Mouse (Mus musculus) regulatory T cell (primary cell): Measurements from ENCODE around the gene Rab3gap2.

ENCODE experiments used
- in situ Hi-C: fragments of 300-600 bp; cut with MboI, MseI; formaldehyde crosslinking; loops from one replicate; pipeline ENCODE4 v1.15.1; 2025; ENCODE audit warnings: high pct_unique_total_duplicates

Rab3gap2 gene

DNA sequence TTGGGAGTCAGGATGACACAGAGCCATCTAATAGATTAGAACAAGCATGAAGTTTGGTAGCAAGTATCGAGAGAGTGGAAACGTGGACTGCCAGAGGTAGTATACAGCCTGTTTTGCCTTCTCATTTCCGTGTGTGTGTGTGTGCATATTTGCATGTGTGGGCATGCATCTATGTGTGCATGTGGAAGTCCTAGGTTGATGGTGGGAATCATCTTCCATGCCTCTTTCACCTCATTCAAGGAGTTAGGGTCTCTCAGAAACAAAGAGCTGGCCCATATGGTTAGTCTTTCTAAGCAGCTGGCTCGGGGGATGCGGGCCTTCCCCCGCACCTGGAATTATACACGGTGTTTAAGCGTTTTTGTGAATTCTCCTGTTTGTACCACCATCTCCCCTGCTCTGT is 125.9 kb downstream of the Rab3gap2 start:
- in situ Hi-C loops = loop anchor here (10.0 kb wide), 1 partner anchor 125 kb away; the partner anchor contains the start of gene Rab3gap2

- in situ Hi-C loops = no loop called here
Observed at GRCm38 (mm10) chr1:185331364-185331763, 127.4 kb downstream of the Rab3gap2 start.

DNA sequence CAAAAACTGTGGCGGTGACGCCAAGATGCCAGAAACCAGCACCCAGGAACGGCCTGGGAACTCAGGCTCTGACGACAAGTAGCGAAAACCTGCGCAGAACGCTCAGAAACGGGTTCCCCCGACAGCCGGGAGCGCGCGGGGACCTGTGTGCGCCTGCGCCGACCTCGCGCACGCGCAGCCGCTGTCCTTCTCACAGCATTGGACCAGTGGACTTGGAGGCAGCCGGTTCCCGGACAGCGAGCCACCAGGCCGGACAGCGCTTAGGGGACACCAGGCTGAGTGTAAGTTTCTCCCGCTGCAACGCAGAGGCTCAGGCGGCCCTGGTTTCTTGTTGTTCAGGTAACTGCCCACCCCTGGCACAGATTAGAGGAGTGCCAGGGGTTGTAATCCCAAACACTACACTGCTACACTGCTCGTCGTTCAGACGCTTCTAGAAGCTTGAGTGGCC is 128.1 kb downstream of the Rab3gap2 start, which contains the start of gene Bpnt1:
TSS of gene Bpnt1 (plus strand) at position 167 of the 448 bp plus-strand sequence.
- in situ Hi-C loops = no loop called here

DNA sequence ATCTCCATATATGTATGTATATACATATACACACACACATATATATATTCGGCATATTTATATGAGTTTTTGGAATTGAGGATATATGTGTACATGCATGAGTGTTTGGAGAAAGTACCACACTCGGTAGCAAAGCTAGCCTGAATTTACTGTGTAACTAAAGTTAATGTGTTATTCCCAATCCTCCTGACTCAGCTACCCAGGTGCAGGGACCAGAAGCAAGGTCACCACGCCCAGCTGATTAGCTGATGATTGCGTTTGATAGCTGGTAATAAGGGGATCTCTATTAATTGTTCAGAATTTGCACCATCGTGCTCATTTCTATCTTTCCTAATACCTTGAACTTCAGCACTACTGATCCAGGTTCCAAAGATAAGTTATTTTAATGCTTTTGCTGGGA is 129.7 kb downstream of the Rab3gap2 start:
- in situ Hi-C loops = no loop called here

DNA sequence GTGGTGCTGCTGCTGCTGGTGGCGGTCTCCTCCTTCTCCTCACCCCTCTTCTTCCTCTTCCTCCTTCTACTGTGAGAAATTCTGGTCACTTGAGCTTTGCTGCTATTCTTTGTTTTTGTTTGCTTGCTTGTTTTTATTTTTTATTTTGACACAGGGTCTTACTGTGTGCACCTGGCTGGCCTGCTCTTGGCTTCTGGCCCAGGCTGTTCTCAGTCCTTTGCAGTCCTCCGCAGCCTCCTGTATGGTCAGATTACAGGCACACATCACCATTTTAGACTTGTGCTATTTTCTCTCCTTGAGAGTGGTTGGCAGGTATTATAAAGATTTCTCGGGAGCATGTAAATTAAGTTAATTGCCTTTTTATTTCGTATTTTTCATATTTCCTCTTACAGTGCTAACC is 130.2 kb downstream of the Rab3gap2 start:
- in situ Hi-C loops = no loop called here

DNA sequence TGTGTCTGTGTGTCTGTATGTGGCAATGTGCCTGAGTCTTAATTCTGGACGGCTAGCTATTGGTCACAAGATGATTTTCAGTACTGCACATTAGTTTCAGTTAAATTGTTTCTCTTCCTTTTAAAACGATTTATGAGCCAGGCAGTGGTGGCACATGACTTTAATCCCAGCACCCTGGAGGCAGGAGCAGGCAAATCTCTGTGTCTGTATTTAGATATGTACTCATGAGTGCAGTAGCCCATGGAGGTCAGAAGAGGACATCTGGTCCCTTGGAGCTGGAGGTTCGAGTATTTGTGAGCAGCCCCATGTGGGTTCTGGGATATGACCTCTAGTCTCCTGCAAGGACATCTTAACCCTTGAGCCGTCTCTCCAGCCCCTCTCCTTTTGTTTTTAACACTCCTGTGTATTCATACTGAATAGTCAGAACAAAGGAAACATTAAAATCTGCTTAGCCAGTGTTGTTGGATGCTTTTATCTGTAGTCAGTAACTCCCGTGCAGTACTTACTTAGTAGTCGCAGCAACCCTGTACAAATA is 131.4 kb downstream of the Rab3gap2 start:
- in situ Hi-C loops = no loop called here
